Comparison of ENCODE assay signal across 20 mouse cellular contexts in genomic region chr8:94863897-94864673, GRCm38 (mm10). TPM values are rescaled to one million over a fixed set of nuclear protein-coding genes. Genes with fewer than 3 reads are reported as not detected.
A peak's percentile ranks its signal among the peaks of the same experiment; 100 is the strongest.
DNase-seq lines count a peak whose midpoint lies in the region; ATAC-seq and TF ChIP-seq lines count a peak whose summit lies in the region.
"Had no signal": no experiment of that assay in that cellular context is flagged by ENCODE, and none has a peak within 500 bp of the region (broad histone marks: within the 10 kb centered on the region; RNA-seq: fewer than 3 reads in every experiment).

No protein-coding gene starts in this region.

- no peak for DNase-seq in heart, adult 9 months (ENCODE audit: low spot score in 2 of 2)
- DNase-seq in liver (peak; percentile 60), NIH3T3 (ENCODE audit: low read depth) (peak; percentile 19)
- no peak for DNase-seq in liver, embryonic 11.5 days (ENCODE audit: low spot score)
- DNase-seq in liver, embryonic 14.5 days (ENCODE audit: low read depth in 3 of 3, low spot score in 3 of 3) = peak in 2 of 3 experiments; percentile 22 to 37
- no peak for DNase-seq in layer of hippocampus, adult 11-12 months (ENCODE audit: low spot score)
- DNase-seq: adrenal gland, postnatal 10 days; cerebellum, adult 2 months; gastrocnemius, postnatal 14 days; kidney, adult 2 months; right cerebral cortex, postnatal 25 days; thymus, adult 18-20 months had no signal

- peak overlapping the region; percentile 65; the same call in 1 of the 2 replicates for H3K27ac ChIP-seq in heart, embryonic 13.5 days (replicated peaks)
- H3K27ac ChIP-seq in liver, embryonic 11.5 days (ENCODE audit: low read depth, low read length) = no peak overlapping the region
- no peak overlapping the region for H3K27ac ChIP-seq in liver, embryonic 14.5 days
- no peak overlapping the region for H3K27ac ChIP-seq in forebrain, embryonic 15.5 days (replicated peaks)
- H3K27ac ChIP-seq: embryonic facial prominence, embryonic 10.5 days; forebrain, embryonic 12.5 days; limb, embryonic 12.5 days; midbrain, embryonic 15.5 days had no signal

- no peak overlapping the region for H3K4me3 ChIP-seq in heart, embryonic 13.5 days
- H3K4me3 ChIP-seq in liver, embryonic 11.5 days (ENCODE audit: low read depth, low read length) = no peak overlapping the region
- no peak overlapping the region for H3K4me3 ChIP-seq in liver, embryonic 14.5 days (ENCODE audit: insufficient read depth in 1 of 2, low read depth in 2 of 2, low read length in 2 of 2)
- H3K4me3 ChIP-seq in forebrain, embryonic 15.5 days = no peak overlapping the region
- H3K4me3 ChIP-seq: embryonic facial prominence, embryonic 10.5 days; forebrain, embryonic 12.5 days; limb, embryonic 12.5 days; megakaryocyte, embryonic 14.5 days; midbrain, embryonic 15.5 days had no signal

- TF ChIP-seq EP300 in liver, embryonic 14.5 days (IDR thresholded peaks at IDR 0.05; ENCODE audit: low read depth) = peak; percentile 51; the same call in 1 of the 2 replicates

- peak; percentile 48; the same call in 1 of the 2 replicates for TF ChIP-seq CTCF in liver, embryonic 14.5 days (IDR thresholded peaks at IDR 0.05; ENCODE audit: low read depth)

- no peak for ATAC-seq in heart, embryonic 13.5 days (ENCODE audit: extremely low read depth, insufficient number of reproducible peaks, low FRiP score, low TSS enrichment)
- no peak for ATAC-seq in liver, embryonic 11.5 days (replicated peaks; ENCODE audit: low FRiP score)
- ATAC-seq in liver, embryonic 14.5 days (ENCODE audit: insufficient read depth) = peak; percentile 39; the same call in 1 of the 2 replicates
- ATAC-seq in forebrain, embryonic 15.5 days (replicated peaks) = no peak
- ATAC-seq: activated CD4-positive, CD25-positive, alpha-beta regulatory T cell, adult 4 months; midbrain, embryonic 15.5 days had no signal

- H3K36me3 ChIP-seq in heart, embryonic 13.5 days = peaks cover 84% of the 10 kb centered on the region
- peaks cover 34% of the 10 kb centered on the region; the same call in 1 of the 2 replicates for H3K36me3 ChIP-seq in liver, embryonic 11.5 days (ENCODE audit: control insufficient read depth, insufficient read depth, low read length)
- peaks cover 54% of the 10 kb centered on the region for H3K36me3 ChIP-seq in liver, embryonic 14.5 days (replicated peaks; ENCODE audit: control insufficient read depth, insufficient read depth, low read depth)
- H3K36me3 ChIP-seq in forebrain, embryonic 15.5 days = peaks cover 59% of the 10 kb centered on the region

- H3K4me2 ChIP-seq in heart, embryonic 13.5 days = no peak overlapping the region
- H3K4me2 ChIP-seq in liver, embryonic 11.5 days = no peak overlapping the region
- H3K4me2 ChIP-seq in liver, embryonic 14.5 days (ENCODE audit: low read depth) = no peak overlapping the region
- H3K4me2 ChIP-seq in forebrain, embryonic 15.5 days (replicated peaks) = no peak overlapping the region
- H3K4me2 ChIP-seq: forebrain, embryonic 12.5 days; limb, embryonic 12.5 days; midbrain, embryonic 15.5 days had no signal

- H3K27me3 ChIP-seq in heart, embryonic 13.5 days (replicated peaks) = no peaks in the 10 kb centered on the region
- no peaks in the 10 kb centered on the region for H3K27me3 ChIP-seq in liver, embryonic 11.5 days (replicated peaks; ENCODE audit: control insufficient read depth, insufficient read depth, low read length)
- no peaks in the 10 kb centered on the region for H3K27me3 ChIP-seq in liver, embryonic 14.5 days (ENCODE audit: control insufficient read depth, insufficient read depth, low read length)
- no peaks in the 10 kb centered on the region for H3K27me3 ChIP-seq in forebrain, embryonic 15.5 days
- H3K27me3 ChIP-seq: forebrain, embryonic 12.5 days; limb, embryonic 12.5 days; midbrain, embryonic 15.5 days had no signal

- H3K9ac ChIP-seq in heart, embryonic 13.5 days = no peak overlapping the region
- no peak overlapping the region for H3K9ac ChIP-seq in liver, embryonic 11.5 days (ENCODE audit: low read depth, low read length)
- H3K9ac ChIP-seq in liver, embryonic 14.5 days (replicated peaks) = no peak overlapping the region; the same call in 1 of the 2 replicates
- H3K9ac ChIP-seq in forebrain, embryonic 15.5 days (replicated peaks) = no peak overlapping the region
- H3K9ac ChIP-seq: forebrain, embryonic 12.5 days; limb, embryonic 12.5 days; midbrain, embryonic 15.5 days had no signal

- H3K9me3 ChIP-seq in heart, embryonic 13.5 days = no peaks in the 10 kb centered on the region
- H3K9me3 ChIP-seq in liver, embryonic 11.5 days (ENCODE audit: control insufficient read depth, low read length) = no peaks in the 10 kb centered on the region
- H3K9me3 ChIP-seq in liver, embryonic 14.5 days (ENCODE audit: control insufficient read depth, low read length) = no peaks in the 10 kb centered on the region
- no peaks in the 10 kb centered on the region for H3K9me3 ChIP-seq in forebrain, embryonic 15.5 days
- H3K9me3 ChIP-seq: embryonic facial prominence, embryonic 10.5 days; forebrain, embryonic 12.5 days; limb, embryonic 12.5 days; megakaryocyte, embryonic 14.5 days; midbrain, embryonic 15.5 days had no signal

- WGBS in heart, embryonic 13.5 days = 65% methylated on average over 10 of the region's 10 CpGs
- WGBS in liver, embryonic 11.5 days = 67% methylated on average over 10 of the region's 10 CpGs
- WGBS in liver, embryonic 14.5 days (ENCODE audit: insufficient replicate concordance) = 60% methylated on average over 10 of the region's 10 CpGs
- 77% methylated on average over 10 of the region's 10 CpGs for WGBS in forebrain, embryonic 15.5 days

- peaks cover 44% of the 10 kb centered on the region for H3K4me1 ChIP-seq in heart, embryonic 13.5 days
- H3K4me1 ChIP-seq in liver, embryonic 11.5 days (replicated peaks; ENCODE audit: control insufficient read depth, insufficient read depth, low read length) = peaks cover 38% of the 10 kb centered on the region
- H3K4me1 ChIP-seq in liver, embryonic 14.5 days (replicated peaks; ENCODE audit: control insufficient read depth in 2 of 2, insufficient read depth in 2 of 2, low read length in 1 of 2) = peaks cover 9 to 16% of the 10 kb centered on the region in 2 experiments
- peaks cover 14% of the 10 kb centered on the region for H3K4me1 ChIP-seq in forebrain, embryonic 15.5 days

RNA-seq across cellular contexts. Expression of gene Polr2c, which starts 6.8 kb away (rescaled TPM):
- polyA plus RNA-seq in heart, embryonic 13.5 days (2015; fragmentation: Nextera tagmentation; extraction: Ambion mirVana) = 107 and 129 TPM in 2 replicates
- 162 and 172 TPM in 2 replicates for polyA plus RNA-seq in liver, embryonic 11.5 days (2014; fragmentation: Nextera tagmentation; extraction: Ambion mirVana)
- polyA plus RNA-seq in liver, embryonic 14.5 days (2012; rRNA removed) = 51.6 and 54.4 TPM in 2 replicates
- 73.5 and 82.2 TPM in 2 replicates for polyA plus RNA-seq in liver, embryonic 14.5 days (2014; fragmentation: Nextera tagmentation; extraction: Ambion mirVana)
- polyA plus RNA-seq in forebrain, embryonic 15.5 days (2015; fragmentation: Nextera tagmentation; extraction: Ambion mirVana) = 150 and 153 TPM in 2 replicates

RNA-seq across cellular contexts. Expression of gene Dok4, which starts 12.0 kb away (rescaled TPM):
- 35.5 and 38.2 TPM in 2 replicates for polyA plus RNA-seq in heart, embryonic 13.5 days (2015; fragmentation: Nextera tagmentation; extraction: Ambion mirVana)
- polyA plus RNA-seq in liver, embryonic 11.5 days (2014; fragmentation: Nextera tagmentation; extraction: Ambion mirVana) = 13.2 and 13.9 TPM in 2 replicates
- polyA plus RNA-seq in liver, embryonic 14.5 days (2012; rRNA removed) = 10.3 and 11.1 TPM in 2 replicates
- 7.2 and 9.6 TPM in 2 replicates for polyA plus RNA-seq in liver, embryonic 14.5 days (2014; fragmentation: Nextera tagmentation; extraction: Ambion mirVana)
- polyA plus RNA-seq in forebrain, embryonic 15.5 days (2015; fragmentation: Nextera tagmentation; extraction: Ambion mirVana) = 63.6 and 69.2 TPM in 2 replicates

RNA-seq across cellular contexts. Expression of gene Ciapin1, which starts 25.9 kb away (rescaled TPM):
- 90.9 and 98.2 TPM in 2 replicates for polyA plus RNA-seq in heart, embryonic 13.5 days (2015; fragmentation: Nextera tagmentation; extraction: Ambion mirVana)
- 94.8 and 99.5 TPM in 2 replicates for polyA plus RNA-seq in liver, embryonic 11.5 days (2014; fragmentation: Nextera tagmentation; extraction: Ambion mirVana)
- polyA plus RNA-seq in liver, embryonic 14.5 days (2012; rRNA removed) = 20.4 and 23.7 TPM in 2 replicates
- 38.4 and 46.3 TPM in 2 replicates for polyA plus RNA-seq in liver, embryonic 14.5 days (2014; fragmentation: Nextera tagmentation; extraction: Ambion mirVana)
- 144 and 145 TPM in 2 replicates for polyA plus RNA-seq in forebrain, embryonic 15.5 days (2015; fragmentation: Nextera tagmentation; extraction: Ambion mirVana)

RNA-seq across cellular contexts. Expression of gene Coq9, which starts 26.0 kb away (rescaled TPM):
- 133 and 142 TPM in 2 replicates for polyA plus RNA-seq in heart, embryonic 13.5 days (2015; fragmentation: Nextera tagmentation; extraction: Ambion mirVana)
- 82.2 and 82.9 TPM in 2 replicates for polyA plus RNA-seq in liver, embryonic 11.5 days (2014; fragmentation: Nextera tagmentation; extraction: Ambion mirVana)
- 38.5 and 39.8 TPM in 2 replicates for polyA plus RNA-seq in liver, embryonic 14.5 days (2012; rRNA removed)
- polyA plus RNA-seq in liver, embryonic 14.5 days (2014; fragmentation: Nextera tagmentation; extraction: Ambion mirVana) = 44.3 and 48.9 TPM in 2 replicates
- 57.2 and 59.6 TPM in 2 replicates for polyA plus RNA-seq in forebrain, embryonic 15.5 days (2015; fragmentation: Nextera tagmentation; extraction: Ambion mirVana)

RNA-seq across cellular contexts. Expression of gene Ccdc102a, which starts 53.8 kb away (rescaled TPM):
- 18.2 and 18.7 TPM in 2 replicates for polyA plus RNA-seq in heart, embryonic 13.5 days (2015; fragmentation: Nextera tagmentation; extraction: Ambion mirVana)
- 16.4 and 17.6 TPM in 2 replicates for polyA plus RNA-seq in liver, embryonic 11.5 days (2014; fragmentation: Nextera tagmentation; extraction: Ambion mirVana)
- 2.2 and 2.6 TPM in 2 replicates for polyA plus RNA-seq in liver, embryonic 14.5 days (2012; rRNA removed)
- 2.7 and 2.8 TPM in 2 replicates for polyA plus RNA-seq in liver, embryonic 14.5 days (2014; fragmentation: Nextera tagmentation; extraction: Ambion mirVana)
- polyA plus RNA-seq in forebrain, embryonic 15.5 days (2015; fragmentation: Nextera tagmentation; extraction: Ambion mirVana) = 5.4 and 5.6 TPM in 2 replicates

Comparison
In these comparisons a context has a peak if more than half of its experiments do, and no peak if none do; other contexts are left out.
1. DNase-seq: peak in liver (single experiment), NIH3T3 (single experiment) and liver, embryonic 14.5 days (2 of 3); none in heart, adult 9 months (0 of 2), liver, embryonic 11.5 days (single experiment) and layer of hippocampus, adult 11-12 months (single experiment).